ENCODE assay signal across 14 mouse cellular contexts in genomic region chr13:29177889-29178486, GRCm38 (mm10).
DNase-seq lines count a peak whose midpoint lies in the region; ATAC-seq and TF ChIP-seq lines count a peak whose summit lies in the region.
"Had no signal": no experiment of that assay in that cellular context is flagged by ENCODE, and none has a peak within 500 bp of the region (broad histone marks: within the 10 kb centered on the region; RNA-seq: fewer than 3 reads in every experiment).

No protein-coding gene starts in this region.

- no peak for TF ChIP-seq POLR2A in kidney, adult 2 months (IDR thresholded peaks at IDR 0.05; ENCODE audit: low read depth, low read length)

- 32% methylated on average over 5 of the region's 5 CpGs for WGBS in kidney, adult 2 months
- 22% methylated on average over 5 of the region's 5 CpGs for WGBS in heart, embryonic 16.5 days

- no peaks in the 10 kb centered on the region for H3K36me3 ChIP-seq in kidney, adult 2 months (ENCODE audit: control insufficient read depth, insufficient read depth, low read length)
- H3K36me3 ChIP-seq in heart, embryonic 16.5 days (ENCODE audit: control insufficient read depth, insufficient read depth), result no peaks in the 10 kb centered on the region

- no peaks in the 10 kb centered on the region; the same call in 1 of the 2 replicates for H3K27me3 ChIP-seq in kidney, adult 2 months (replicated peaks; ENCODE audit: control insufficient read depth, insufficient read depth, low read length)
- no peaks in the 10 kb centered on the region for H3K27me3 ChIP-seq in heart, embryonic 16.5 days (ENCODE audit: control insufficient read depth, insufficient read depth, low read length)
- H3K27me3 ChIP-seq: forebrain, embryonic 13.5 days; megakaryocyte, embryonic 14.5 days had no signal

- H3K9me3 ChIP-seq in heart, embryonic 16.5 days (replicated peaks; ENCODE audit: control insufficient read depth, low read length), result no peaks in the 10 kb centered on the region
- H3K9me3 ChIP-seq: forebrain, embryonic 13.5 days; megakaryocyte, embryonic 14.5 days had no signal

- ATAC-seq in heart, embryonic 16.5 days (replicated peaks; ENCODE audit: extremely low read depth, insufficient read depth, low FRiP score), result peak; percentile 90
- ATAC-seq: forebrain, embryonic 13.5 days; hindbrain, postnatal 0 days had no signal

- no peak overlapping the region for H3K4me3 ChIP-seq in kidney, adult 2 months (ENCODE audit: insufficient read depth, low read depth, low read length)
- H3K4me3 ChIP-seq in heart, embryonic 16.5 days (ENCODE audit: low read length), result no peak overlapping the region
- H3K4me3 ChIP-seq: forebrain, embryonic 13.5 days; megakaryocyte, embryonic 14.5 days; myocyte had no signal

- no peak overlapping the region for H3K27ac ChIP-seq in kidney, adult 2 months (ENCODE audit: insufficient read depth, low read depth, low read length)
- peak overlapping the region; percentile 86 for H3K27ac ChIP-seq in heart, embryonic 16.5 days (ENCODE audit: low read length)
- H3K27ac ChIP-seq: forebrain, embryonic 13.5 days; hindbrain, postnatal 0 days had no signal

- H3K4me2 ChIP-seq in heart, embryonic 16.5 days (ENCODE audit: low read depth, low read length), result peak overlapping the region; percentile 8; the same call in 1 of the 2 replicates
- H3K4me2 ChIP-seq: forebrain, embryonic 13.5 days had no signal

- DNase-seq in kidney, adult 2 months, result peak; percentile 5
- DNase-seq in kidney, adult 9 months, result no peak
- peak; percentile 10 for DNase-seq in urinary bladder, postnatal 14 days (ENCODE audit: low spot score)
- DNase-seq in urinary bladder, postnatal 36 days (ENCODE audit: low spot score in 2 of 2), result no peak
- DNase-seq in lung, postnatal 36 days, result peak; percentile 29
- no peak for DNase-seq in embryo, embryonic 10.5 days (ENCODE audit: low spot score)
- no peak for DNase-seq in right cerebral cortex, adult 2 months (ENCODE audit: low spot score in 2 of 2)
- DNase-seq: adrenal gland, postnatal 25 days; cerebellum, adult 11 months had no signal

- no peak for TF ChIP-seq CTCF in kidney, adult 2 months (conservative IDR thresholded peaks at IDR 0.05; ENCODE audit: insufficient read depth, insufficient read length, low read depth, low read length)

- peak overlapping the region; percentile 43; the same call in 1 of the 2 replicates for H3K9ac ChIP-seq in heart, embryonic 16.5 days (ENCODE audit: low read length)
- H3K9ac ChIP-seq: forebrain, embryonic 13.5 days had no signal

- no peaks in the 10 kb centered on the region for H3K4me1 ChIP-seq in kidney, adult 2 months (ENCODE audit: control insufficient read depth, insufficient read depth, low read length)
- peaks cover 9% of the 10 kb centered on the region for H3K4me1 ChIP-seq in heart, embryonic 16.5 days (ENCODE audit: control insufficient read depth, insufficient read depth, low read length)
- H3K4me1 ChIP-seq: megakaryocyte, embryonic 14.5 days had no signal

Comparison
In these comparisons a context has a peak if more than half of its experiments do, and no peak if none do; other contexts are left out.
1. DNase-seq: peak in kidney, adult 2 months (single experiment), urinary bladder, postnatal 14 days (single experiment) and lung, postnatal 36 days (single experiment); none in kidney, adult 9 months (single experiment), urinary bladder, postnatal 36 days (0 of 2), embryo, embryonic 10.5 days (single experiment) and right cerebral cortex, adult 2 months (0 of 2).